Mouse (Mus musculus) erythroblast, embryonic 14.5 days (primary cell): Measurements from ENCODE around the gene Rsph6a.

ENCODE experiments used
- GATA1 ChIP-seq: IDR thresholded peaks from 2 replicates; pipeline ENCODE4 v1.6.1; 2012; ENCODE audit warnings: low read length, inconsistent platforms, mixed read lengths
- TAL1 ChIP-seq: IDR thresholded peaks from 3 replicates; pipeline ENCODE4 v1.6.1; 2012; ENCODE audit warnings: low read length, inconsistent platforms, mixed read lengths

DNA sequence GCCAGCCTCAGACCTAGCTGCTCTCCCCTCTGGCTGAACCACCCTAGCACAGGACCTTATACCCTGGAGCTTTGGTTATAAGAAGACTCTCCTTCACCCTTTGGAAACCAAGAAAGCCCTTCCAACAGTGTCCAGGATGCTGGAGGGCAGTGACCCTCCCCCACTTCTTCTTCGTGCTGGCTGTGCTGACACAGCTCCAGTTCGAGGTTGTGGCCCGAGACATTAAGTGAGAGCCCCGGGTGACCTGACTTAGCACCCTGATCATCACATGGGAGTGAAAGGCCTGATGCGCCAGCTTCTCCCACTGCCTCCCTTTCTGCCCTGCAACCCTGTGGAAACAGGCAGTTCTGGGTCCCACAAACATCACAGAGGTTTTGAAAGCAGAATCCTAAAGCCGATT lies 31.0 kb downstream of the Rsph6a start:
- no peak for TF ChIP-seq GATA1
- TF ChIP-seq TAL1, result no peak
